Mouse (Mus musculus) ES-E14 (cell line): ENCODE measurements around the gene Rab43. TPM values are rescaled to one million over a fixed set of nuclear protein-coding genes. Genes with fewer than 3 reads are reported as not detected.

Experiments
- DNase-seq: peaks from one replicate; pipeline ENCODE4 v3.0.0-alpha.2; 2013; ENCODE audit warnings: low read depth, low spot score
- H3K27ac ChIP-seq: 2 replicates; pipeline ENCODE4 v1.5.1; 2012; ENCODE audit warnings: low read depth, mild to moderate bottlenecking, low read length, moderate library complexity, mixed read lengths; ENCODE audit not compliant: poor library complexity, insufficient read depth, severe bottlenecking
- H3K36me3 ChIP-seq: 2 replicates; pipeline ENCODE4 v1.6.1; 2012; ENCODE audit warnings: mild to moderate bottlenecking, low read length, moderate library complexity, mixed read lengths; ENCODE audit not compliant: control insufficient read depth, poor library complexity, insufficient read depth, severe bottlenecking
- H3K4me1 ChIP-seq, 2 experiments: fragments of 150-350 bp in 1 of 2; sonication (generic) in 1 of 2; 2 replicates each; pipeline ENCODE4 v1.6.1; 2012; ENCODE audit warnings: low read length in 2 of 2, mild to moderate bottlenecking in 1 of 2, mixed read lengths in 1 of 2; ENCODE audit not compliant: control insufficient read depth in 2 of 2, insufficient read depth in 2 of 2, poor library complexity in 1 of 2
- H3K4me3 ChIP-seq, 2 experiments: fragments of 150-350 bp in 1 of 2; sonication (generic) in 1 of 2; 2 replicates each; pipeline ENCODE4 v1.5.1; 2012; ENCODE audit warnings: low read length in 2 of 2, low read depth in 1 of 2, mild to moderate bottlenecking in 1 of 2, mixed read lengths in 1 of 2; ENCODE audit not compliant: insufficient read depth in 1 of 2, poor library complexity in 1 of 2, severe bottlenecking in 1 of 2
- H3K9ac ChIP-seq: 2 replicates; pipeline ENCODE4 v1.6.1; 2012; ENCODE audit warnings: low read depth, mild to moderate bottlenecking, low read length, mixed read lengths; ENCODE audit not compliant: poor library complexity, insufficient read depth, severe bottlenecking
- H3K9me3 ChIP-seq: fragments of 150-350 bp; sonication (generic); 2 replicates; pipeline ENCODE4 v1.6.1; 2012; ENCODE audit warnings: low read depth, mild to moderate bottlenecking, low read length; ENCODE audit not compliant: control insufficient read depth, insufficient read depth
- CHD2 ChIP-seq: IDR thresholded peaks from 2 replicates; pipeline ENCODE4 v1.6.1; 2014; ENCODE audit warnings: mild to moderate bottlenecking, low read depth, low read length, inconsistent platforms
- HCFC1 ChIP-seq: IDR thresholded peaks from 2 replicates; pipeline ENCODE4 v1.6.1; 2012; ENCODE audit warnings: low read length, inconsistent platforms, borderline replicate concordance; ENCODE audit not compliant: insufficient read depth
- MAFK ChIP-seq: IDR thresholded peaks from 2 replicates; pipeline ENCODE4 v1.6.1; 2014; ENCODE audit warnings: mild to moderate bottlenecking, low read depth, low read length, inconsistent platforms; ENCODE audit not compliant: insufficient read depth
- ZC3H11A ChIP-seq: IDR thresholded peaks from 2 replicates; pipeline ENCODE4 v1.6.1; 2012; ENCODE audit warnings: low read depth, mild to moderate bottlenecking, inconsistent platforms, low read length, borderline replicate concordance
- ZNF384 ChIP-seq: IDR thresholded peaks from 2 replicates; pipeline ENCODE4 v1.6.1; 2012; ENCODE audit warnings: low read depth, low read length, inconsistent platforms
- in situ Hi-C, 2 experiments: fragments of 600-800 bp; cut with MboI; formaldehyde crosslinking; loops; one replicate each; pipeline ENCODE4 v1.15.1; 2025; ENCODE audit warnings: low sequenced_read_pairs in 2 of 2, inconsistent platforms in 1 of 2; ENCODE audit not compliant: unreplicated experiment in 2 of 2
- total RNA-seq: library from RNA; depleted of rRNA; stranded (reverse); fragments of 300-350 nt; gene quantifications from 2 replicates; pipeline ENCODE4 v1.2.3, GENCODE M21; 2012

Gene Rab43
- total RNA-seq, 1 experiment: 2.0 TPM

GRCm38 (mm10) chr6:87845031-87845695 lies 33.2 kb upstream of the Rab43 start:
- Histone ChIP-seq H3K4me3 (peak overlapping the region in 1 of 2 experiments; percentile 22; a peak in 1 of 4 replicates), H3K4me1 (no peaks in the 10 kb centered on the region; a peak in 1 of 4 replicates), H3K9me3 (no peaks in the 10 kb centered on the region), H3K27ac (no peak overlapping the region), H3K9ac (no peak overlapping the region), H3K36me3 (peaks cover 37% of the 10 kb centered on the region)
- in situ Hi-C loops: no loop called here
- TF ChIP-seq ZNF384 (no peak), ZC3H11A (no peak), HCFC1 (no peak), CHD2 (no peak), MAFK (no peak)
- DNase-seq: no peak

DNA sequence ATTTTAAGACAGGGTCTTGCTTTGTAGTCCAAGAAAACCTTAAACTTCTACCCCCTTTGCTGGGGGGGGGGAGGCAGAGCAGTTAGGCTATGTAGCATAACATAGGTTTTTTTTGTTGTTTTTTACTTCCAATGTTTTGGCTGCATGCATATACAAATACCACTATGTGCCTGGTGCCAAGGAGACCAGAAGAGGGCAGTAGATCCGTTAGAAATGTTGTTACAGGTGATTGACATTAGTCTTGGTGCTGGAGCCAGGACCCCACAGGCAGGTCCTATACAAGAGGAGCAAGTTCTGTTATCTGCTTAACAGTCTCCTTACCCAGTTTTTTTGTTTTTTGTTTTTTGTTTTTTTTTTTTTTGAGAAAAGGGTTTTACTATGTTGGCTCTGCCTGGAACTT lies 30.3 kb upstream of the Rab43 start:
- Histone ChIP-seq H3K27ac (no peak overlapping the region), H3K9ac (no peak overlapping the region), H3K4me1 (no peaks in the 10 kb centered on the region), H3K4me3 (no peak overlapping the region), H3K36me3 (peaks cover 35% of the 10 kb centered on the region), H3K9me3 (no peaks in the 10 kb centered on the region)
- TF ChIP-seq ZC3H11A (no peak), MAFK (no peak), HCFC1 (no peak), CHD2 (no peak), ZNF384 (no peak)
- in situ Hi-C loops: no loop called here
- peak; percentile 47 for DNase-seq

DNA sequence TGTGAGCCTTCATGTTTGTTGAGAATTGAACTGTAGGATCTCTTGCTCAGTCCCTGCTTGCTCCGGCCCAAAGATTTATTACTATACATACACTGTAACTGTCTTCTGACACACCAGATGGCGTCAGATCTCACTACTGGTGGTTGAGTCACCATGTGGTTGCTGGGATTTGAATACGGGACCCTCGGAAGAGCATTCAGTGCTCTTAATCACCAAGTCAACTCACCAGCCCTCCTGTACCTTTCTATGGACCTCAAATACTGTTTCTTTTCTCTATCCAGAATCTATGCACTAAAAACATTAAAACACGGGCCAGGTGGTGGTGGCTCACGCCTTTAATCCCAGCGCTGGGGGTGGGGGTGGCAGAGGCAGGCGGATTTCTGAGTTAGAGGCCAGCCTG lies 29.7 kb upstream of the Rab43 start:
- H3K36me3 ChIP-seq: peaks cover 33% of the 10 kb centered on the region

GRCm38 (mm10) chr6:87839797-87840341 lies 27.9 kb upstream of the Rab43 start:
- in situ Hi-C loops: no loop called here
- peaks cover 24% of the 10 kb centered on the region for H3K36me3 ChIP-seq
- H3K4me3 ChIP-seq: no peak overlapping the region
- DNase-seq: no peak
- no peaks in the 10 kb centered on the region for H3K4me1 ChIP-seq
- no peak overlapping the region for H3K9ac ChIP-seq
- H3K27ac ChIP-seq: no peak overlapping the region
- no peaks in the 10 kb centered on the region for H3K9me3 ChIP-seq
- TF ChIP-seq CHD2 (no peak), ZC3H11A (no peak), ZNF384 (no peak), MAFK (no peak), HCFC1 (no peak)

More for the DNA sequence above, 29.7 kb upstream of the Rab43 start:
- in situ Hi-C loops: no loop called here
- no peak overlapping the region for H3K27ac ChIP-seq
- no peak overlapping the region for H3K9ac ChIP-seq
- H3K9me3 ChIP-seq: no peaks in the 10 kb centered on the region
- no peak for TF ChIP-seq ZC3H11A
- TF ChIP-seq CHD2: no peak
- TF ChIP-seq MAFK: no peak
- TF ChIP-seq ZNF384: no peak
- TF ChIP-seq HCFC1: no peak
- DNase-seq: no peak
- H3K4me3 ChIP-seq: no peak overlapping the region
- no peaks in the 10 kb centered on the region for H3K4me1 ChIP-seq
